Mouse (Mus musculus) midbrain, embryonic 13.5 days (tissue): ENCODE measurements around the gene March4. TPM values are rescaled to one million over a fixed set of nuclear protein-coding genes. Genes with fewer than 3 reads are reported as not detected.
A peak's percentile ranks its signal among the peaks of the same experiment; 100 is the strongest.

Experiments
- ATAC-seq: fragments of 200-750 bp; cut with Nextera tagmentation; 2 replicates; pipeline ENCODE4 v1.8.0; 2017; ENCODE audit warnings: mild to moderate bottlenecking, moderate TSS enrichment, moderate library complexity
- H3K27ac ChIP-seq: fragments of 300-500 bp; sonication (generic); 2 replicates; pipeline ENCODE4 v1.5.1; 2015; ENCODE audit warnings: inconsistent platforms, mild to moderate bottlenecking, moderate library complexity
- H3K27me3 ChIP-seq: fragments of 300-500 bp; sonication (generic); 2 replicates; pipeline ENCODE4 v1.6.1; 2015; ENCODE audit warnings: mild to moderate bottlenecking, inconsistent platforms
- H3K36me3 ChIP-seq: fragments of 300-500 bp; sonication (generic); 2 replicates; pipeline ENCODE4 v1.6.1; 2015; ENCODE audit warnings: mild to moderate bottlenecking, inconsistent platforms
- H3K4me1 ChIP-seq: fragments of 300-500 bp; sonication (generic); replicated peaks from 2 replicates; pipeline ENCODE4 v1.6.1; 2015; ENCODE audit warnings: inconsistent platforms
- H3K4me2 ChIP-seq: fragments of 300-500 bp; sonication (generic); replicated peaks from 2 replicates; pipeline ENCODE4 v1.6.1; 2015; ENCODE audit warnings: moderate library complexity, mild to moderate bottlenecking, inconsistent platforms
- H3K4me3 ChIP-seq: fragments of 300-500 bp; sonication (generic); replicated peaks from 2 replicates; pipeline ENCODE4 v1.5.1; 2015; ENCODE audit warnings: mild to moderate bottlenecking, inconsistent platforms
- H3K9ac ChIP-seq: fragments of 300-500 bp; sonication (generic); replicated peaks from 2 replicates; pipeline ENCODE4 v1.6.1; 2015; ENCODE audit warnings: mild to moderate bottlenecking, inconsistent platforms
- H3K9me3 ChIP-seq: fragments of 300-500 bp; sonication (generic); 2 replicates; pipeline ENCODE4 v1.6.1; 2016; ENCODE audit warnings: mild to moderate bottlenecking, inconsistent platforms
- WGBS: fragments of 180-500 bp; shearing (Covaris S2); methylation state at CpG from one replicate; pipeline ENCODE4 v1.1.7; 2015; 5-methylcytosine and 5-hydroxymethylcytosine counted together
- polyA plus RNA-seq: library from polyadenylated mRNA; unstranded; fragments of >200 nt; fragmentation: Nextera tagmentation; extraction: Ambion mirVana; gene quantifications from 2 replicates; pipeline ENCODE4 v1.2.1, GENCODE M21; 2015

March4 gene
- polyA plus RNA-seq, 1 experiment from 2014 or later: 2.7 TPM

DNA sequence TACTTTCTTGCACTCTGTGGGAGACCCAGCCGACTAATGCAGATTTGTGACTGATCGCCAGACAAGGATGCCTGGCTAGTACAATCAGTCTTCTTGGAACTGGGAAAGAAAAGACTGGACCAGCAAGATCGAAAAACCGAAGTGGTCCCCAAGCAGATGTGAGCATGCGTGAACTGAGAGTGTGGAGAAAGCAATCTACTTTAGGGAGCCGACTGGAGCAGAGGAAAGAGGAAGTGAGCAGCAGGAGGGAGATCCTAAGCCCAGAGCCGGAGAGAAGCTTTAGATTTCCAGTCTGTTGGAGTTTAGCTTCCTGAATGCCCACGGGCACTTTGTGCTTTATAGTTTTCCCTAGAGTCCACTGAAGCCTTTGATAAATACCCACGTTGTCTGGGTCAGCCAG, 30.3 kb upstream of the March4 start:
- peaks cover 6% of the 10 kb centered on the region; the same call in 1 of the 2 replicates for H3K4me1 ChIP-seq
- H3K27me3 ChIP-seq: no peaks in the 10 kb centered on the region
- WGBS: 40% methylated on average over 9 of the region's 9 CpGs
- no peaks in the 10 kb centered on the region for H3K36me3 ChIP-seq
- H3K4me2 ChIP-seq: peak overlapping the region; percentile 44
- no peak for ATAC-seq
- 0 out of 2 replicates have a peak overlapping the region, but pooled peaks have one; percentile 11 for H3K9ac ChIP-seq
- peak overlapping the region; percentile 15 for H3K4me3 ChIP-seq
- no peaks in the 10 kb centered on the region for H3K9me3 ChIP-seq
- H3K27ac ChIP-seq: no peak overlapping the region

DNA sequence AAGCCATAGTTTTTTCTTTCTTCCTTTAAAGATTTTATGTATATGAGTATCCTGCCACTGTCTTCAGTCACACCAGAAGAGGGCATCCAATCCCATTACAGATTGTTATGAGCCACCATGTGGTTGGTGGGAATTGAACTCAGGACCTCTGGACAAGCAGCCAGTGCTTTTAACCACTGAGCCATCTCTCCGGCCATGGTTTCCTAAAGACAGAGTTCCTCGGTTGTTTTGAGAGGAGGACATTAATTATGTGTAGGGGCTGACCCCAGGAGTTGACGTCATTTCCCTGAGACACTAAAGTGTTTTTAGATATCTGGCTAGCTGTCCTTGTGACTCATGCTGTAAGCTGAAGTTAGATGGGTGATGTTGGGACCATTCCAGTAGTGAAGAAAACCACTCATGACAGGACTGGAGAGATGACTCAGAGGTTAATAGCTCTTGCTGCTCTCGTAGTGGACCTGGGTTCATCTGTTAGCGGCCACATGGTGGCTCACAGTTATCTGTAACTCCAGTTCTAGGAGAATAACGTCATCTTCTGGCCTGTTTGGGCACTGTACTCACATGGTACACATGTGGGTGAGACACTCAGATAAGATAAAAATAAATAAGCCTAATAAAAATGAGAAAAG, 27.7 kb upstream of the March4 start:
- H3K4me2 ChIP-seq: no peak overlapping the region
- ATAC-seq: no peak
- H3K27me3 ChIP-seq: no peaks in the 10 kb centered on the region
- no peaks in the 10 kb centered on the region for H3K36me3 ChIP-seq
- WGBS: 87% methylated on average over 6 of the region's 6 CpGs
- H3K9ac ChIP-seq: no peak overlapping the region
- no peaks in the 10 kb centered on the region for H3K9me3 ChIP-seq
- H3K27ac ChIP-seq: no peak overlapping the region
- peaks cover 5% of the 10 kb centered on the region; the same call in 1 of the 2 replicates for H3K4me1 ChIP-seq
- H3K4me3 ChIP-seq: no peak overlapping the region

- H3K4me3 ChIP-seq: no peak overlapping the region
- H3K9ac ChIP-seq: no peak overlapping the region
- no peaks in the 10 kb centered on the region for H3K27me3 ChIP-seq
- H3K36me3 ChIP-seq: no peaks in the 10 kb centered on the region
- H3K4me2 ChIP-seq: no peak overlapping the region
- no peaks in the 10 kb centered on the region for H3K4me1 ChIP-seq
- no peaks in the 10 kb centered on the region for H3K9me3 ChIP-seq
- WGBS: 72% methylated on average over 2 of the region's 2 CpGs
- no peak overlapping the region for H3K27ac ChIP-seq
- no peak for ATAC-seq
Measured at GRCm38 (mm10) chr1:72558625-72559024, 21.9 kb upstream of the March4 start.

GRCm38 (mm10) chr1:72556471-72556870, 19.7 kb upstream of the March4 start:
- Histone ChIP-seq H3K27me3 (no peaks in the 10 kb centered on the region), H3K9ac (no peak overlapping the region), H3K27ac (no peak overlapping the region), H3K4me1 (no peaks in the 10 kb centered on the region), H3K9me3 (no peaks in the 10 kb centered on the region), H3K36me3 (no peaks in the 10 kb centered on the region), H3K4me3 (no peak overlapping the region), H3K4me2 (no peak overlapping the region)
- WGBS: 85% methylated on average over 3 of the region's 3 CpGs
- ATAC-seq: no peak

GRCm38 (mm10) chr1:72550317-72550716, 13.6 kb upstream of the March4 start:
- Histone ChIP-seq H3K9ac (no peak overlapping the region), H3K4me1 (no peaks in the 10 kb centered on the region), H3K36me3 (no peaks in the 10 kb centered on the region), H3K27ac (no peak overlapping the region), H3K4me2 (no peak overlapping the region), H3K4me3 (no peak overlapping the region), H3K9me3 (no peaks in the 10 kb centered on the region), H3K27me3 (no peaks in the 10 kb centered on the region)
- no peak for ATAC-seq
- WGBS: 89% methylated on average over 2 of the region's 2 CpGs

DNA sequence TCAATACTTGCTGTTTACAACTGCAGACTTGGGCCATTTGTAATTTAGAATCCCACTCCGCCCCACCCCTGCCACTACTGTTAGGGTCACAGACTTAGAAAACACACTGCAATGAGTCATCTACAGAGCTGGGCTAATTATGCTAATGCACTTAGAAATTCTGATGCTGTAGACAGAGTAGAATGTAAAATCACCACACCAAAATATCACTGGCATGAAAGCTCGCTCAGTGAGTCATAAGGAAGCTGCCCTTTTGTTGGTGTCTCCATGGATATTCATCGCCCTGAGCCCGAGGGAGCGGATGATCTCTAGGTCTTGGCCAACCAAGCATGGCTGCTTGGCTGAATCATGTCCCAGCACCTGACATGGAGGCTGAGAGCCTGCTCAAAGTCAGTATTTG, 1.5 kb upstream of the March4 start:
- no peak for ATAC-seq
- no peak overlapping the region for H3K4me3 ChIP-seq
- H3K27ac ChIP-seq: no peak overlapping the region
- H3K9me3 ChIP-seq: no peaks in the 10 kb centered on the region
- WGBS: 67% methylated on average over 5 of the region's 5 CpGs
- H3K4me1 ChIP-seq: peaks cover 35% of the 10 kb centered on the region
- H3K36me3 ChIP-seq: no peaks in the 10 kb centered on the region
- peaks cover 20% of the 10 kb centered on the region for H3K27me3 ChIP-seq
- H3K9ac ChIP-seq: no peak overlapping the region
- H3K4me2 ChIP-seq: no peak overlapping the region

GRCm38 (mm10) chr1:72535725-72536571, 782 bp downstream of the March4 start:
- ATAC-seq: peak; percentile 83
- peak overlapping the region; percentile 81 for H3K27ac ChIP-seq
- 1% methylated on average over 31 of the region's 36 CpGs for WGBS
- H3K9ac ChIP-seq: peak overlapping the region; percentile 79
- H3K4me1 ChIP-seq: peaks cover 43% of the 10 kb centered on the region
- peak overlapping the region; percentile 62 for H3K4me3 ChIP-seq
- peaks cover 20% of the 10 kb centered on the region for H3K27me3 ChIP-seq
- no peaks in the 10 kb centered on the region for H3K9me3 ChIP-seq
- peak overlapping the region; percentile 84 for H3K4me2 ChIP-seq
- no peaks in the 10 kb centered on the region for H3K36me3 ChIP-seq

DNA sequence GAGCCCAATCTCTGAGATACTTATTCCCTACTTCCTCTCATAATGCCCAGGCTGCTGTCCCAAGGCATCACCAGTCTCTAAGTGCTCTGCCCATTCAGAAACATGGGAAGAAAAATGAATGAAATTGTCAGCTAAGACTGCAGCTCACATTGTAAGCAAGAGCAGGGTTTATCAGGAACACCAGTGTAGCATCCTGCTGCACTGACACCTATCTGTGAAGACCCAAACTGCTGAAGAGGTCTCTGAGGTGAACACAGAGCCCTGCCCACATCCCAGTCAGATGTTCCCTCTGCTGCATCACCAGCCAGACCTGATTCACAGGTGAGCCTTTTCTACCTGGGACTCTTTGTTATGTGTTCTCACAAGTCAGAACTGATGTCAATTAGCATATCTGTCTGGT, 3.3 kb downstream of the March4 start:
- Histone ChIP-seq H3K9ac (no peak overlapping the region; the same call in 1 of the 2 replicates), H3K4me3 (peak overlapping the region; percentile 62), H3K4me2 (peak overlapping the region; percentile 84), H3K4me1 (peaks cover 43% of the 10 kb centered on the region), H3K27me3 (peaks cover 20% of the 10 kb centered on the region), H3K27ac (no peak overlapping the region), H3K9me3 (no peaks in the 10 kb centered on the region), H3K36me3 (no peaks in the 10 kb centered on the region)
- ATAC-seq: no peak

- Histone ChIP-seq H3K27me3 (peaks cover 18% of the 10 kb centered on the region), H3K36me3 (no peaks in the 10 kb centered on the region), H3K4me2 (peak overlapping the region; percentile 84), H3K27ac (no peak overlapping the region), H3K9me3 (no peaks in the 10 kb centered on the region), H3K4me1 (peaks cover 41% of the 10 kb centered on the region), H3K4me3 (peak overlapping the region; percentile 62), H3K9ac (no peak overlapping the region)
- ATAC-seq: no peak
- WGBS: 82% methylated on average over 5 of the region's 5 CpGs
Measured at GRCm38 (mm10) chr1:72532926-72533325, 3.8 kb downstream of the March4 start.

DNA sequence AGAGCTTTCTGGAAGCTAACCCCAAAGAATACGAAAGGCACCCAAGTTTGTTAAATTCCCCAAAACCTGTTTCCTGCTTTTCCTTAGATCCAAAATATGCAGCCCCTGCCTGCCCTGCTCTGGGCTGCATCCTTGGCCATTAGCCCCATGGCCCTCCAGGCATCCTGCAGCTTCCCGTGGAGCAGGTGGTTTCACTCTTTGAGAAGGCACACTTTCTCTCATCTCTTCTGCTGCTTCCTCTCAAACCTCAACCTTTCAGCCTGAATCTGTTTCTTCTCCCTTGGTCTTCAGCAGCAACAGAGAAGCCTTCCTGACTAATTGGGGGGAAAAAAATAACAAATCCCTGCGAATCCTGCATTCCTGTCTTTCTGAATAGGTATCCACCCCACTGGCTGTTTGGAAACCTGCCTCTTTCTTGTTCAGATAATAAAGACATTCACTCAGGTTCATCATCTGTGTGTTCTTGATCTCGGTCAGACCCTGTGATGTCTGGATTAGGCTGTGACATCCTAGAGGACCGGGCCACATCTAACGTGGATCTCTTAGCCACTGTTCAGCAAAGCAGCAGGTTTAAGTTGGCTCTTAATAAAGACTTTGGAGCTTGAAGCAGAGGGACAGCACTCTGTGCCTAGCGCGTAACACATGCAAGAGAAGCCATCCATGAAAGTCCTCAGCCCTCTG, 6.1 kb downstream of the March4 start:
- Histone ChIP-seq H3K27ac (no peak overlapping the region), H3K36me3 (no peaks in the 10 kb centered on the region), H3K9me3 (no peaks in the 10 kb centered on the region), H3K27me3 (peaks cover 16% of the 10 kb centered on the region), H3K4me2 (no peak overlapping the region), H3K4me3 (no peak overlapping the region), H3K4me1 (peaks cover 28% of the 10 kb centered on the region), H3K9ac (no peak overlapping the region)
- 64% methylated on average over 8 of the region's 8 CpGs for WGBS
- ATAC-seq: no peak

- Histone ChIP-seq H3K9me3 (no peaks in the 10 kb centered on the region), H3K4me1 (peaks cover 13% of the 10 kb centered on the region), H3K27ac (no peak overlapping the region), H3K36me3 (no peaks in the 10 kb centered on the region), H3K27me3 (0 out of 2 replicates have a peak, but pooled peaks cover 2% of the 10 kb centered on the region), H3K4me3 (no peak overlapping the region), H3K4me2 (no peak overlapping the region), H3K9ac (no peak overlapping the region)
- 89% methylated on average over 4 of the region's 4 CpGs for WGBS
- no peak for ATAC-seq
Measured at GRCm38 (mm10) chr1:72529192-72529591, 7.5 kb downstream of the March4 start.

- Histone ChIP-seq H3K9ac (no peak overlapping the region), H3K27me3 (no peaks in the 10 kb centered on the region), H3K4me2 (no peak overlapping the region), H3K9me3 (no peaks in the 10 kb centered on the region), H3K36me3 (no peaks in the 10 kb centered on the region), H3K27ac (no peak overlapping the region), H3K4me3 (no peak overlapping the region), H3K4me1 (no peaks in the 10 kb centered on the region)
- 73% methylated on average over 6 of the region's 6 CpGs for WGBS
- ATAC-seq: no peak
Measured at GRCm38 (mm10) chr1:72523601-72524000, 13.1 kb downstream of the March4 start.
